Mouse (Mus musculus) layer of hippocampus, postnatal 25 days (tissue): ENCODE results near the gene Rrbp1. TPM values are rescaled to one million over a fixed set of nuclear protein-coding genes. Genes with fewer than 3 reads are reported as not detected.
A peak's percentile ranks its signal among the peaks of the same experiment; 100 is the strongest.

ENCODE experiments used
- DNase-seq, 2 experiments: peaks; one replicate each; pipeline ENCODE4 v3.0.0; 2022; ENCODE audit warnings: mixed read lengths in 2 of 2, low spot score in 1 of 2; ENCODE audit errors: extremely low spot score in 1 of 2
- total RNA-seq, 2 experiments: library from RNA; stranded (reverse); gene quantifications; 2 replicates each; pipeline ENCODE4 v1.2.3; 2021

Gene Rrbp1
- total RNA-seq, 2 experiments from 2014 or later: 61.6 to 72.9 TPM

DNA sequence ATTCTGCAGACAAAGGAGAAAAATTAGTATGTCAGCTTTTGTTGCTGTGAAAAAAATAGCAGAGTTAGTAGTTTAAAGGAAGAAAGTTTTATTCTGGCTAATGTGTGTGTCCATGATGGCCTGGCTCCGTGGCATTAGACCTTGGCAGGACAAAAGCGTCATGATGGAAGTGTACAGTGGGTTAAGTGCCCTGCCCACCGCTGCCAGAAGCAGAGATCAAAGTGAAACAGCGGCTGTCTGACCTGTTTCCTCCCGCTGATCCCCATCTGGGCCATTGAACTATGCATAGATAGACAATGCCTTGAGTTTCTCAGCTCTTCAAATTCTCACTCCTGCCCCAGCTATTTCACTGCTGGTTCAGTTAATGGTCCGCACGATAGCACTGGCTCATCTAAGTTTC, 87.0 kb downstream of the Rrbp1 start:
- no peak for DNase-seq

DNA sequence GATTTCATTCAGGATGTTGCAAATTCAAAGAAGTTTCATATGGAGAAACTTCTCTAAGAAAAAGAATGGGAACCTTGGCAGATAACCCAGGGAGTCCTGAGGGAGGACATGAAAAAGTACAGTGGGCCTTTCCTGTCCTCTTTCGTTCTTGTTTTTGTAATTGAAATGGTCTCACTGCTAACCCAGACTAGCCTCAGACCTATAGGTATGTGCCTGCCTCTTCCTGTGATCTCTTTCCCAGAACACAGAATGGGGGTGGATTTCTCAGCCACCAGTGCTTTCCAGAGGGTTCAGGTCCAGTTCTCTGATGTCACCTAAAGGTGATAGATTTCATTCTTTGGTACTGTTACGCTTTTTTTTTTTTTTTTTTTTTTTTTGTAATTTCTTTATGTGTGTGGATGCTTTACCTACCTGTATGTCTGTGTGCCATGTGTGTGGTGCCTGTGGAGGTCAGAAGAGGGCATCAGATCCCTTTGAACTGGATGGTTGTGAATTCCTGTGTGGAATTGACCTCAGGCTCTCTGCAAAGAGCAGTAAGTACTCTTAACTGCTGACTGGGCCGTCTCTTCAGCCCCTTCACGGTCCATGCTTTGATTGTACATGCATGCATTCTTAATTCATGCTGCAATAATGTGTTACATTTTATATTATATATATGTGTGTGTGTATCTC, 92.1 kb downstream of the Rrbp1 start:
- DNase-seq: no peak

DNA sequence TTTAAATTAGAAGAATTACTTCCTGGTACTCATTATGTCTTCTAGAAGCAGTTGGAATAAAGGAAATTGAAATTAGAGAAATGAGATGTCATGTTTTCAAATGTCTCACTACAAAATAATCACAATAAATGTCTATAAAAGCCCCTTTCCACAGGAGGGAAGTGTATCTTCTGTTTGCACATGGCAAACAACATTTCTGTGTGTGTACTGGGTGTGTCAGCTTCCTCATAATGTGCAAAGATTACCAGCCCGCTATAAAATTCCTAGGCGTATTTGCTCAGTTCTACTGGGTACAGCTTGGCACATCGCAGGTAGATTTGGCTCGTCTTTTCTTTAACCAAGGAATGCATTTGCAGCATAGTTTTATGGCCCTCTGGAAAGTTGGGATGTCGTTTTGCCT, 93.4 kb downstream of the Rrbp1 start:
- DNase-seq: no peak

DNA sequence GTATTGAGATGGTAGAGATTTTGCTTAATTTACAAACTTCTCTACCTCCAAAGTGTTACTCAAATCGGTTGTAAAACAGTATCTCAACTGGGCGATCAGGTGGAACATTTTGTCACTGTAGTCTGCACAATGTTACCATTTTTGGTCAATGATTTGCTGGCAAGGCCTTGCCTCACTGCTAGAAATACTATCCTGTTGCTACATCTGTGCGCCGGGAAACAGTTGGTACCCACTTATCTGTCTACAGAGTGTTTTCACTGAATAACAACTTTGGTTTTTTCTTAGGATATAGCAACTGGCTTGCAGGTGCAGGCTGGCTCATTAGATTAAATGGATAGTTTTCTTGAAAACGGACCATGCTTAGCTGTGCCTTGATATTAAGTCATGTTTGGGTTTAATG, 94.8 kb downstream of the Rrbp1 start:
- peak in 1 of 2 experiments; percentile 16 for DNase-seq

DNA sequence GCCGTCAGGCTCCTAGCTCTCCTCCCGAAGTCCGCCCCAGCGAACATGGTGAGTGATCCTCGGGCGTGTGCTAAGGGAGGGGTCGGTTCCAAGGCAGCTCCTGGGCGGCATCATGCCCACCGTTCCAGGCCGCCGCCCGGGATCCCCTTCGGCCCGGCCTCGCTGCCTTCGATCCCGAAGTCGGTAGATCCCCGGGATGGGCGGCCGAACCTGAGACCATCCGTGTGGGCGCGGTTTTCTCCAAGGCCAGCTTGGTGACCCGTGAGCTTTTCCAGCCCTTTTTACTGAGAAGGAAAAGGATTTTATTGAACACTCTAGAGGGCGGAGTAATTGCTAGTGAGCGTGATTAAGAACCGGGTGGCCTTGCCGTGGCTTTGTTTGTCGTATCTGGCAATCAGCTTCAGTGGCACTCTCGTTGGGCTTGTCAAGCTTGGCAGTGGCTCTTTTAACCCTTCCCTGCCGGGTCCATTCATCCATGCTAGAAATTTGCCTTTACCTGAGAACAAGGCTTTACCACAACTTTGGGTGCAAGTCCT, 95.4 kb downstream of the Rrbp1 start:
- DNase-seq: peak in 1 of 2 experiments; percentile 34

DNA sequence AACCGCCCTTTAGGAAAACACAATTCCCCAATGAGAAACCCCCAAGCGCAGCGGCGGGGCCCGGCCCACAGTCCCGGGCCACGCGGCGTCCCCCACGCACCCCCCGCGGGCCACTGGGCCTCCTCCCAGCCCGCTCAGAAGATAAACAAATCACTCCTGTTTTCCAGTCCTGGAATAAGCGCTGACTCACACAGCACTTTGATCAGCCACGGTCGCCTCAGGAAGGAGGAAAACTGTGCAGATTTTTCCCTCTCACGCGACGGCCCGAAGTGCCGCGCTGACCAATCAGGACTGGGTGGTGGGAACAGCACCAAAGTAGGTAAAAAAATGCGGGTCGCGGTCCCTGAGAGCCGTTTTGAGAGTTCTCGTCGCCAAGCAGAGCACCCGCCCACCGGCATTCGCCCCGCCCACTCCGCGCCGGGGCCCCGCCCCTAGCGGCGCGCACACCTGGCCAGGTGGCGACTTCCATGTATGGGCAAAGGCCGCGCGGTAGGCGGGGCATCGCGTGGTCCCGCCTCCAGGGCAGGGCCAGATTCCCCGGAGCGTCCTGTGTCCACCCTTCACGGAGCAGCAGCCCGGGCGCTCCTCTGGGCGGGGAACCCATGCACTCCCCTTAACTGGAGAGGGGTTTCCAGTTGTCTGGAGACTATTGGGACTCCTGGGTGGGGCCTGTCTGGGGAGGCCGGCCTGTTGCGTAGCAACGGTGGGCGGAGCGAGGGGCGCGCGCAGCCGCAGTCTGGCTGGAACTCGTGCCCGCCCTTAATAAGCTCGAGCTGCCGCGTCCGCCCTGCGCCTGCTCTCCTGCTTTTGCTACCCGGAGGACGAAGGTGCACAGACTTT, 96.1 kb downstream of the Rrbp1 start, which contains the start of gene Dstn:
Gene Dstn, plus strand, starts transcription at position 561 of the 840 bp plus-strand sequence.
- DNase-seq: peak; percentile 92 to 96

DNA sequence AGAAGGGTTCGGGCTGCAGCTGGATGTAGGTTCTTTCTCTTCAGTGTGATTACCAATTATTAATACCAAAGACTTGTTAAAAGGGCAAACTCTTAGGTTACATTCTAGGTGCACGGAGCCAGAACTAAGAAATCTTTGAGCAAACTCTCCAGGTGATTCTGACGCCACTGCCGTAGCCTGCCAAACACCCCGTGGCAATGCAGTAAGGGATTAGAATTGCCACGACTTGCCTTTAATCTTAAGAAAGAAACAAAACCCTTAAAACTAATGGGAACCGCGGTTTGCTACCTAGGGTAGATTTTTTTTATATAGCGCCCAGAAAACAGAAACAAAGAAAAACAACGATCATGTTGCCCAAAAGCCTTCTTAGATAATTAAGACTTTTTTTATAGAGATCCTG, 96.8 kb downstream of the Rrbp1 start:
- DNase-seq: no peak

DNA sequence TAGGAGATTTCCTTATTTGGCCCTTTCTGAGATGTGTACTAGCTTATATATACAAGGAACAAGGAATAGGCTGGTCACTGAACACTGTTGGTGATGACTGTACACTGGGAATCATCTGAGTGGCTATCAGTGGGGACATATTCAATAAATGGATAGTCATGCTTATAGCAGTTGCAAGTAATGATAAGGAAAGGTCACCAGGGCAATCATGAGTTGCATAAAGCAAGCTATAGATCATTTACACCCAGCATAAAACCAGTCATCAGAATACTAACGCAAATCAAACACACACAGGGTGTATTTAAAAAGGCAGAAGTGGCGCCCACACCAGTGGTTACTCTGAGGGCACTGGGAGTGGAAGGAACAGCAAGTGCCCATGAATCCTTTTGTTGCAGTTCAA, 98.9 kb downstream of the Rrbp1 start:
- no peak for DNase-seq

DNA sequence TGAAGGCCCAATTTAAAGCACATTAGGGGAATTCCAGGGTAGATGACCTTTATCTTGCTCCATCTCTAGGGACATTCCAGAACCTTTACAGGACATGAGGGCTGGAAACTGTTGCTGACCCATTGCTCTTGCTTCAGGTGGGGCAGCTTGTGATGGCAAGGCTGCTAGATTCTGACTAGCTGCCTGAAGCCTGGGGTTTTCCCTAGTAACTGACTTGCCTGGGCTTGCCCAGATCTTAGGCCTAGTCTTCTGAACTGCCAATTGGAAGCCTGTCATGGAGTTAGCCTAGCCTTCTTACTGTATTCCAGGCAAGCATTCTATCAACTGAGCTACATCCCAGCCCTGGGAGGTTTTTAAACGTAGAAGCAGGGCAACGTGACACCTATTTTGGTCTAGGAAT, 101.8 kb downstream of the Rrbp1 start:
- no peak for DNase-seq

DNA sequence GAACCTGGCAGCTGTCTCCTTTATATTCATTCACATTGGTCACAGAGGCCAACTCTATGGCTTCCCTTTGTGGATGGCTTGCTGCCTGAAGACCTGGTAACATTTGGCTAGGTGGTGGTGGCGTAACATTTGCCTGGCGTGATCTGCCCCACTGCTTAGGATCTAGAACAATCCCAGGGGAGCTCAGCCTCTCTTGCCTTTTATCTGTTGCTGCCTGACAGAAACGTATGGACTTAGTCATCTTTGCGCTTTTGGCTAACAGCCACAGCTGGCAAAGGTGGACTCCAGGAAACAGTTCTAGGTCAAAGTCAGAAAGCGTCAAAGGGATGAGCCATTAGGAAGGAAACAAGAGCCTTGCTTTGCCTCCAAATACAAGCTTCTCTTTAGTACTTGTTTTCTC, 106.2 kb downstream of the Rrbp1 start:
- no peak for DNase-seq

DNA sequence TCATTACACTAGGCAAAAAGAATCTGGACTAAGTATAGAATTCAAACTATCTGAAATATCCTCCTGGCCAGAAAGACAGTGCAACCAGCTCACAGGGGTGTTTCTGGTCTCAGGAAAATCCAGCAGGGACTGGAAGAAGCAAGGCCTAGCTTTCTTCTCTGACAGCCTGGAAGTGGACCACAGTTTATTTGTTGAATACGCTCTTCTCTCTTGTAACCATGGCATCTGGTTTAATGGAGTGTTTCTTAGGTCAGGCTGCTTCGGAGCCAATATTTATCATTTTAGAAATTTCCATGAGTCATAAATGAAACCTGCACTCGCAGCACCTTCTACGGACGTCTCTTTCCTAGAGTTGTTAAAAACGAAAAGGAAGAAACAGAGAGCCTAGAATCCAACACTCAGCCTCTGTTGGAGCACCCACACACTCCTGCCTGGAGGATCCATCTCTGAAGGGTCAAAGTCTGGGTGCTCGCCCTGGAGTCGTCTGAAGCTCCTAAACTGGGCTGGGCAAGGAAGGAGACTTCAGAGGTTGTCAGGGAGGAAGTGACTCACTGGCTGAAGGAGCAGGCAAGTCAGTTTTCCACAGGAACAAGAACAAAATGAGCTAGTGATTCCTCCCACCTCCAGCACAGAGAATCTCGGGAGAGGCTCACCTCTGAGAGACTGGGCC, 107.6 kb downstream of the Rrbp1 start:
- DNase-seq: no peak

DNA sequence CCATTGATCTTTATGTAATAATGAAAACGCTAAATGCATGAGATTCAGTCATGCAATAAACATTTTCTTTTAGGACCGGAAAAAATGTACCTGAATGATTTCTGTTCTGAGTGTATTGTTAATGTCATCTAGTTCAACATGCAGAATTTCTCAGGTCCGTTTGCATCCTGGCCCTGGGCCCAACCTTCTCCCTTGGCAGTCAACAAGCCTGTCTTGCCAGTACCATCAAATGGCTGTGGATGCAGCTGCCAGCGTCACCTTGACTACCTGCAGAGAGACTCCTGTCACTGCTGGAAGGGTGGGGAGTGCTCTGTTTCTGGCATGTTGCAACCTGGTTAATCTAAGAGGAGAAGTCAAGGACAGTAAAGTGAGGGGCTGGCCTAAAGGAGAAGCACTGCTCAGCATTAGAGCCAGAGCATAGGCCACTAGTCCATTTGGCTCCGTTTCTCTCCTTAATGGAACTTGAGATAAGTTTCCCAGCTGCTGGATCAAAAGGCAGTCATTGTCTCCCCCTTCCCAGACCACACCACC, 110.2 kb downstream of the Rrbp1 start:
- no peak for DNase-seq

DNA sequence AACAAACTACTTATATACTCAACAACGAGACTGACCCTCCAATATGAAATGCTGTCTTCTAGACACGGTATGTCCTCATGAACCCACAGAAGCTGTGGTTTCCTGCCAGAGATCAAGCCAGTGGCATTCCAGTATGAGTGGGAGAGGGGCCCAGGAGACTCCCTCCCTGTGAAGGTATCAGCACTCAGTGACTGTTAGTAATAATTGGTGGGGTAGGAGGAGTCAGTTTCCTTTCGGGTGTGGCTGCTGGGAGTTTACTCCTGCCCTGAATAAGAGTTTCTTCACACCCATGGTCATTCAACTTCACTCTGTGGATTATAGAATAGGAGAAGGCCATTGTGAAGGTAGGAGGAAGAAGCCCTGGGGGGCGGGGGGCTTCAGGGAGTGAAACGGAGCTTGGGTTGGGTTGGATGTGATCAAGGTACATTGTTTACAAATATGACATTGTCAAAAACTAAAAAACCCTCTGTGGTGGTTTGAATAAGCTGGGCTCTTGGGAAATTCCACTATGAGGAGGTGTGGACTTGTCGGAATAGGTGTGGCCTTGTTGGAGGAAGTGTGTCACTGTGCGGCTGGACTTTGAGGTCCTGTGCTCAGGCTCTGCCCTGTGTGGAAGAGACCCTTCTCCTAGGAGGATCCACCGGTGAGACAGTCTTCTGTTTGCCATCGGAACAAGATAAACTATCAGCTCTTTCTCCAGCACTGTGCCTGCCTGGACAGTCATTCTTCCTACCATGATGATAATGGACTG, 111.4 kb downstream of the Rrbp1 start:
- no peak for DNase-seq

Other genes with a start within 250 kb of the Rrbp1 start
- under 1 TPM; 0.77 to 0.86 TPM for gene Bfsp1, start 148.1 kb downstream of the Rrbp1 start, total RNA-seq
- 100 to 1,000 TPM; 207 to 232 TPM for gene Dstn, start 95.9 kb downstream of the Rrbp1 start, total RNA-seq
- not detected for gene Banf2, start 21.8 kb upstream of the Rrbp1 start, total RNA-seq